Mouse (Mus musculus): ENCODE results near the gene Ssxb3. TPM values are rescaled to one million over a fixed set of nuclear protein-coding genes. Genes with fewer than 3 reads are reported as not detected.

Ssxb3 gene
- polyA plus RNA-seq (2014; fragmentation: Illumina TruSeq; extraction: RNeasy Lipid Tissue Mini Kit (QIAGEN cat#74804); ENCODE audit: low replicate concordance), result not detected

DNA sequence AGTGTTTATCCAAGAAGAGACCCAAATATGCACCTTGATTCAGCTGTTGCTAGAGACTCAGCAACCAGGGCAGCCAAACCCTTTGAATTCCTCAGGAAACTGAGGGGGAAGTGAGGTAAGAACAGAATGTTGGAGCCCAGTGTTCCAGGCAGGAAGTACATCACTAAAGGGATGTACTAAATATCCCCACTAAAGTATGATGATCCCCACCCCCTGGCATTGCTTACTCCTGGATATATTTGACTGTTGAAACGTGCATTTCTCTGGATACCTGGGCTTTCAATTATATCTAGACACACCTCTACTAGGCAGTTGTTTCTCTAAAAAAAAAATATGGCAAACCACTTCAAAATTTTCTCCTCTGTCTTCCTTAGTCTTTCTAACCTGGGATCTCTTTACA lies at the start of gene Ssxb3:
TSS of gene Ssxb3 (minus strand) at position 101 of the 400 bp plus-strand sequence.

GRCm38 (mm10) chrX:8548155-8548554 lies 43.5 kb downstream of the Ssxb3 start, which contains the start of gene Ssxb6:
Ssxb6 (minus strand) TSS chrX:8548255.

Other genes with a start within 250 kb of the Ssxb3 start
- not detected for gene Ssxb9, start 224.8 kb downstream of the Ssxb3 start, polyA plus RNA-seq (2014; fragmentation: Illumina TruSeq; extraction: RNeasy Lipid Tissue Mini Kit (QIAGEN cat#74804); ENCODE audit: low replicate concordance)
- gene Ssxb1, start 178.5 kb downstream of the Ssxb3 start, polyA plus RNA-seq (2014; fragmentation: Illumina TruSeq; extraction: RNeasy Lipid Tissue Mini Kit (QIAGEN cat#74804); ENCODE audit: low replicate concordance), result not detected
- not detected for gene Ssxb2, start 130.1 kb downstream of the Ssxb3 start, polyA plus RNA-seq (2014; fragmentation: Illumina TruSeq; extraction: RNeasy Lipid Tissue Mini Kit (QIAGEN cat#74804); ENCODE audit: low replicate concordance)
- not detected for gene Gm14459, start 66.9 kb downstream of the Ssxb3 start, polyA plus RNA-seq (2014; fragmentation: Illumina TruSeq; extraction: RNeasy Lipid Tissue Mini Kit (QIAGEN cat#74804); ENCODE audit: low replicate concordance)
- gene Ssxb6, start 43.6 kb downstream of the Ssxb3 start, polyA plus RNA-seq (2014; fragmentation: Illumina TruSeq; extraction: RNeasy Lipid Tissue Mini Kit (QIAGEN cat#74804); ENCODE audit: low replicate concordance), result not detected
- gene Ssxb8, start 99.0 kb upstream of the Ssxb3 start, polyA plus RNA-seq (2014; fragmentation: Illumina TruSeq; extraction: RNeasy Lipid Tissue Mini Kit (QIAGEN cat#74804); ENCODE audit: low replicate concordance), result not detected
- gene Ssx9, start 156.6 kb upstream of the Ssxb3 start, polyA plus RNA-seq (2014; fragmentation: Illumina TruSeq; extraction: RNeasy Lipid Tissue Mini Kit (QIAGEN cat#74804); ENCODE audit: low replicate concordance), result not detected
- not detected for gene Ssxb5, start 211.9 kb upstream of the Ssxb3 start, polyA plus RNA-seq (2014; fragmentation: Illumina TruSeq; extraction: RNeasy Lipid Tissue Mini Kit (QIAGEN cat#74804); ENCODE audit: low replicate concordance)

Data from small intestine, adult 10 weeks (tissue).